Mouse (Mus musculus): ENCODE results near the gene Zfyve16. TPM values are rescaled to one million over a fixed set of nuclear protein-coding genes. Genes with fewer than 3 reads are reported as not detected.

Zfyve16 gene
- polyA plus RNA-seq, 1 experiment from 2014 or later, result 6.8 TPM

DNA sequence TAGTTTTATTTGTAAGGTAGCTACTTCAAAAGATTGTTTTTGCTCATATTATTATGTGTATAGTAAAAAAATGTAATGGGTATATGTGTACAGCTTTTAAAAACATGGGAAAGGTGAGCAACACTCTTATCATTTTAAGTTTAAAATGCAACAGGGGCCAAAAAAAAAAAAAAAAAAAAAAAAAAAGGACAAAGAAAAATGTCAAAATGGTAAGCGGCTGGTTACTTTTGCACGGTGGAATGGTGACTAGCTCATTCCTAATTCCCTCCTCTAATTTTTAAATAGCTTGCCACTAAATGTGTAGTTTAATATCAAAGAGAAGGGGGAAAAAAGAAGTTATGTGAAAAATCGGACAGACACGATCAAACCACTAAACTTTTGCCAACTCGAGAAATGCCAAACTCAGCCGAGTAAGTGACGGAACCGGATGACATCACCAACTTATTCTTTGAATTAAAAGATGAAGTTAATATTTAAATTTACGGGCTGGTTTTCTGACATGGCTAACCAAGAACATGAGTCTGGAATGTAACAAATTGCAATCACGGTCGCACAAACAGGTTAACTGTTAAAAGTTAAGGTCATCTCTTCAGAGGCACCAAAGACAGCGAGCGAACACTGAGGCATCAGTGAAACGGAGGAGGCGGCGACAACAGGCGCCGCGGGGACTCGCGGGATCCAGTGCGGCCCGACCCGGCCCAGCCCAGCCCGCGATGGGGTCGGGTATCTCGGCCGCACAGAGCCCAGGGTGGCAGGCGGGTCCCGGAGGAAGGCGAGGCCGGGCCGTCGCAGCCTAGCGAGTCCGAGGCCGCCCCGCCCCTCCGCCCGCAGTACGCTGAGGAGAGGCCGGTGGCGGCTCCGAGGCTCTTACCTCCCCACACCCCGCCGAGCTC, 594 bp downstream of the Zfyve16 start:
- H3K36me3 ChIP-seq (ENCODE audit: insufficient read depth, low read length), result no peaks in the 10 kb centered on the region
- peak overlapping the region; percentile 76 for H3K9ac ChIP-seq (replicated peaks; ENCODE audit: low read depth)
- peak overlapping the region; percentile 94 for H3K27ac ChIP-seq (ENCODE audit: low read length)
- no peaks in the 10 kb centered on the region for H3K9me3 ChIP-seq (ENCODE audit: low read length)
- DNase-seq (ENCODE audit: low spot score), result peak; percentile 62
- WGBS, result 1% methylated on average over 35 of the region's 47 CpGs
- H3K4me2 ChIP-seq (replicated peaks; ENCODE audit: low read depth, low read length), result peak overlapping the region; percentile 73
- ATAC-seq, result peak; percentile 92
- no peaks in the 10 kb centered on the region for H3K27me3 ChIP-seq (replicated peaks; ENCODE audit: insufficient read depth, low read length)
- peak overlapping the region; percentile 71 for H3K4me3 ChIP-seq (ENCODE audit: low read depth, low read length)
- H3K4me1 ChIP-seq (ENCODE audit: insufficient read depth, low read depth, low read length), result no peaks in the 10 kb centered on the region
- TF ChIP-seq CTCF (IDR thresholded peaks at IDR 0.05) (no peak), EP300 (IDR thresholded peaks at IDR 0.05) (no peak)

DNA sequence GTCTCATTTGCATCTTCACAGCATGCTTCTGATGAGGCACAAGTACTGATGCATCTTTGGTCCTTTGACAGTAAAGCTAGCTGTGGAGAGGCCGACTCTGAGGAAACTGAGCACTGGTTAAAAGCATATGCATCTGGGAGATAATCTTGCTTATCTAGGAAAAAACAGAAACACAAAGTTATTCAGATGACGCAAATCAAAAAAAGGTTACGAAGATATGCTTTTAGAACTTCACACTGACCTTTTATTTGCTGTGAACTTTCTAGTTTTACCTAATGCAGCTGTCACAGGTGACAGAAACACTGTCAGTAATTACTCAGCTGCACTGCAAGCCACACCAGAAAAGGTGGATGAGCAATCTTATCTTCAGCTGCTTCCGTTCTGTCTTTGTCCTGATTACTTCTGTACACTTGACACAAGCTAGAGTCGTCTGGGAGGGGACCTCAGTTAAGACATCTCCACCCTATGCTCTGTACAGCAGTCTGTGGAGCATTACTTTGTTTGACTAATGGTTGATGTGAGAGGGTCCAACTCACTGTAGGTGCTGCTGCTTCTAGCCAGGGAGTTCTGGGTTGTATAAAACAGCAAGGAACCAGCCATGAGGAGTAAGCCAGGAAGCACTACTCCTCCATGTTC, 7.4 kb downstream of the Zfyve16 start:
- Histone ChIP-seq H3K4me3 (ENCODE audit: low read depth, low read length) (no peak overlapping the region), H3K9me3 (ENCODE audit: low read length) (no peaks in the 10 kb centered on the region), H3K4me1 (ENCODE audit: insufficient read depth, low read depth, low read length) (no peaks in the 10 kb centered on the region), H3K27me3 (replicated peaks; ENCODE audit: insufficient read depth, low read length) (no peaks in the 10 kb centered on the region), H3K27ac (ENCODE audit: low read length) (no peak overlapping the region), H3K9ac (replicated peaks; ENCODE audit: low read depth) (no peak overlapping the region), H3K36me3 (ENCODE audit: insufficient read depth, low read length) (peaks cover 14% of the 10 kb centered on the region), H3K4me2 (replicated peaks; ENCODE audit: low read depth, low read length) (no peak overlapping the region)
- ATAC-seq (no peak), DNase-seq (ENCODE audit: low spot score) (no peak)
- 85% methylated on average over 5 of the region's 5 CpGs for WGBS
- TF ChIP-seq EP300 (IDR thresholded peaks at IDR 0.05) (no peak), CTCF (IDR thresholded peaks at IDR 0.05) (no peak)

DNA sequence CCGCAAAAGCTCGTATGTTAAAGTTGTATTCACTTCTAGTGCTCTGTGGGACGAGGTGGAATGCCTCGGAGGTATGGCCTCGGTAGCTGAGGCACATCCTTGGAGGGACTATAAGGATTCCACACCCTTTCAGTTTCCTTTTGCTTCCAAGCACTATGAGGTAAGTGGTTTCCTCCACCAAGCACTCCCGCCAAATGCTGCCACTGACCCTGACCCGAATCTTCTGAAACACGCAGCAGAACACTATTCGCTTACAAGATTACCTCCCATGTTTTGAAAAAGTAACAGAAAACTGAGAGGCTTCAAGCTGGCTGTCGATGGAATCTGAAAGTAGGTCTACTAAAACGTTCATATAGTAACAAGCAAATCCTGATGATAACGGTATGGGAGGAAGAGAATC, 25.8 kb downstream of the Zfyve16 start:
- H3K27me3 ChIP-seq (replicated peaks; ENCODE audit: insufficient read depth, low read length), result no peaks in the 10 kb centered on the region
- peaks cover 3% of the 10 kb centered on the region; the same call in 1 of the 2 replicates for H3K36me3 ChIP-seq (ENCODE audit: insufficient read depth, low read length)
- H3K27ac ChIP-seq (ENCODE audit: low read length), result no peak overlapping the region
- no peak for ATAC-seq
- H3K9ac ChIP-seq (replicated peaks; ENCODE audit: low read depth), result no peak overlapping the region
- 82% methylated on average over 12 of the region's 12 CpGs for WGBS
- H3K4me2 ChIP-seq (replicated peaks; ENCODE audit: low read depth, low read length), result no peak overlapping the region
- no peaks in the 10 kb centered on the region for H3K4me1 ChIP-seq (ENCODE audit: insufficient read depth, low read depth, low read length)
- H3K9me3 ChIP-seq (ENCODE audit: low read length), result no peaks in the 10 kb centered on the region
- TF ChIP-seq EP300 (IDR thresholded peaks at IDR 0.05) (no peak), CTCF (IDR thresholded peaks at IDR 0.05) (no peak)
- no peak overlapping the region for H3K4me3 ChIP-seq (ENCODE audit: low read depth, low read length)
- no peak for DNase-seq (ENCODE audit: low spot score)

DNA sequence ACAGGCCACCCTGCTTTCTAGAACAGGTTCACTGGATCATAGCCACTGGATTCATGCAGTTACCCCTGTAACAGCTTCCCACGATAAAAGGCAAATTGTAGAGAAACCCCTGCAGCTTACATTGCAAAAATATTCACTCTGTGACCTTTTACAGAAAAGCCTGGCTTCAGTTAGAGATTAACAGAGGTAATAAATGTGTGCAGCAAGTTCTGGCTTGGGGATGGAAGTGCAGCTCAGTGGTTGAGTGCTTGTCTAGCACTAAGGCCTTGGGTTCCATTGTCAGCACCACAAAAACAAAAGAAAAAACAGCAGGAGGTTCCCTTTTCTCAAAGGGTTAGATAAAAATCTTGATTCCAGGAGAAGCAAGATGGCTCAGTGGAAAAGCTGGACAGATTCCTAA, 38.7 kb downstream of the Zfyve16 start:
- no peaks in the 10 kb centered on the region for H3K4me1 ChIP-seq (ENCODE audit: insufficient read depth, low read depth, low read length)
- H3K9me3 ChIP-seq (ENCODE audit: low read length), result no peaks in the 10 kb centered on the region
- TF ChIP-seq EP300 (IDR thresholded peaks at IDR 0.05) (no peak), CTCF (IDR thresholded peaks at IDR 0.05) (no peak)
- ATAC-seq (no peak), DNase-seq (ENCODE audit: low spot score) (no peak)
- H3K27ac ChIP-seq (ENCODE audit: low read length), result no peak overlapping the region
- H3K9ac ChIP-seq (replicated peaks; ENCODE audit: low read depth), result no peak overlapping the region
- H3K4me3 ChIP-seq (ENCODE audit: low read depth, low read length), result no peak overlapping the region
- H3K27me3 ChIP-seq (replicated peaks; ENCODE audit: insufficient read depth, low read length), result no peaks in the 10 kb centered on the region
- H3K4me2 ChIP-seq (replicated peaks; ENCODE audit: low read depth, low read length), result no peak overlapping the region
- 91% methylated on average over 1 of the region's 1 CpGs for WGBS
- 0 out of 2 replicates have a peak, but pooled peaks cover 6% of the 10 kb centered on the region for H3K36me3 ChIP-seq (ENCODE audit: insufficient read depth, low read length)

DNA sequence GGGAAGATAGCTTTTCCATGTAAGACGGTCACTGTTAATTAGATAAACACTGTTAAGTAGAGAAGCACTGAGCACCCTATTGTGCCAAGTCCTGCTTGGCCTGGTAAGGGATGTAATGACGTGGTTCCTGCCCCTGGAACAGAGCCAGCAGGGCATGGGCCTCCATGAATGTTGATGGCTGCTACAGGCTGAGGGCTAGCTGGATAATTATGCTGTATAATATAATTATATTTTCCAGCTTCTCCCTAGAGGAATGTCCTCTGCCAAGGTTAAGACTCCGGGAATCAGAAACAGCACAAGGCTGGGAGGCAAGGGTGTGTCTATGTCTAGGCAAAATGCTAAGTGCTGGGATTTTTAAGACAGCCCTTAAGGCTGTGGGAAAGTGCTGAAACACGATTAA, 39.9 kb downstream of the Zfyve16 start:
- H3K36me3 ChIP-seq (ENCODE audit: insufficient read depth, low read length), result 0 out of 2 replicates have a peak, but pooled peaks cover 6% of the 10 kb centered on the region
- no peak overlapping the region for H3K9ac ChIP-seq (replicated peaks; ENCODE audit: low read depth)
- DNase-seq (ENCODE audit: low spot score) (no peak), ATAC-seq (no peak)
- TF ChIP-seq EP300 (IDR thresholded peaks at IDR 0.05), result no peak
- no peak for TF ChIP-seq CTCF (IDR thresholded peaks at IDR 0.05)
- H3K4me1 ChIP-seq (ENCODE audit: insufficient read depth, low read depth, low read length), result no peaks in the 10 kb centered on the region
- no peak overlapping the region for H3K27ac ChIP-seq (ENCODE audit: low read length)
- H3K4me3 ChIP-seq (ENCODE audit: low read depth, low read length), result no peak overlapping the region
- 61% methylated on average over 4 of the region's 4 CpGs for WGBS
- no peak overlapping the region for H3K4me2 ChIP-seq (replicated peaks; ENCODE audit: low read depth, low read length)
- no peaks in the 10 kb centered on the region for H3K27me3 ChIP-seq (replicated peaks; ENCODE audit: insufficient read depth, low read length)
- H3K9me3 ChIP-seq (ENCODE audit: low read length), result no peaks in the 10 kb centered on the region

DNA sequence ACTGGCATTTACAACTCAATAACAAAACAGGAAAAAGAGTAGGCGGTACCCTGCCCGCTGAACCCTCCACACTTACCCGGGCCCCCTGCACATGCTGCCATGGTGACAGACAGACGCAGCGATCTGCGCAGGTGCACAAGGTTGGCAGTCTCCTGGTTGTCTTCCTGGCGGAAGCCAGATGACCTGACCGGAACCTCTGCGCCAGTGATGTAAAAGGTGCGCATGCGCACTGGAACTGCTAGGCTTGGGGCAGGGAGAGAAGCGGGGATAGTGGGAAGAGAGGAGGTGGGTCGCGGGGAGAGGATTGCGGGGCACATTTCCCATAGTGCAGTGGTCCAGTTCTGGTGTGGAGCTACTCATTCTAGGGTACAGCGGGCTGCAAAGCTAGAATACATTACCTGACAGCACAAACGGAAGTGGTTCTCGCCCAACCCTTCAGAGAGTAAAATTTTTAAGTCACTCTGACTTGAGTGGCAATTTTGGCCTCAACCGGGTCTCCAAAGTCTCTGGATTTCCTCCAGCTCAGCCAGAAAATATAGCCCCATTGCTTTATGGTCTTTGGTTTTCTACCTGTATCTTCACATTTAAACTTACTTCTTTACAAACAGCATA, 46.7 kb downstream of the Zfyve16 start, which contains the start of gene Fam151b:
Gene Fam151b (minus strand): TSS at position 164 of the 612 bp plus-strand sequence.
- 5% methylated on average over 19 of the region's 19 CpGs for WGBS
- Histone ChIP-seq H3K4me1 (ENCODE audit: insufficient read depth, low read depth, low read length) (peaks cover 4% of the 10 kb centered on the region; the same call in 1 of the 2 replicates), H3K4me3 (ENCODE audit: low read depth, low read length) (peak within 1 kb of the TSS; percentile 45), H3K36me3 (ENCODE audit: insufficient read depth, low read length) (no peaks in the 10 kb centered on the region), H3K27ac (ENCODE audit: low read length) (peak within 1 kb of the TSS; percentile 43), H3K9me3 (ENCODE audit: low read length) (no peaks in the 10 kb centered on the region), H3K9ac (replicated peaks; ENCODE audit: low read depth) (no peak within 1 kb of the TSS), H3K27me3 (replicated peaks; ENCODE audit: insufficient read depth, low read length) (no peaks in the 10 kb centered on the region), H3K4me2 (replicated peaks; ENCODE audit: low read depth, low read length) (peak within 1 kb of the TSS; percentile 55)
- TF ChIP-seq CTCF (IDR thresholded peaks at IDR 0.05), result no peak
- no peak; the same call in 1 of the 2 replicates for TF ChIP-seq EP300 (IDR thresholded peaks at IDR 0.05)
- DNase-seq (ENCODE audit: low spot score) (peak; percentile 97), ATAC-seq (peak; percentile 100)

Measured in lung, postnatal 0 days (tissue).